Mouse (Mus musculus): ENCODE data around the gene Stk38l. TPM values are rescaled to one million over a fixed set of nuclear protein-coding genes. Genes with fewer than 3 reads are reported as not detected.

The Stk38l gene
- total and polyA plus RNA-seq, 3 experiments = 3.1 to 14.4 (median 13.9) TPM

GRCm38 (mm10) chr6:146776610-146777389, 52.0 kb downstream of the Stk38l start:
- intact Hi-C loops (cut with DNase I) = no loop called here
- no peaks in the 10 kb centered on the region for H3K27me3 ChIP-seq (ENCODE audit: control insufficient read depth, insufficient read depth, low read length)
- H3K4me1 ChIP-seq (ENCODE audit: control insufficient read depth, insufficient read depth, low read length) = peaks cover 6% of the 10 kb centered on the region
- 14% methylated on average over 2 of the region's 2 CpGs for WGBS
- no peaks in the 10 kb centered on the region for H3K79me2 ChIP-seq (replicated peaks; ENCODE audit: control insufficient read depth, insufficient read depth, low read length)
- no peak overlapping the region for H3K9ac ChIP-seq (ENCODE audit: low read depth, low read length)
- DNase-seq = peak; percentile 36 to 60
- H3K36me3 ChIP-seq (ENCODE audit: control insufficient read depth, insufficient read depth, low read length) = peaks cover 16% of the 10 kb centered on the region
- H3K4me3 ChIP-seq = no peak overlapping the region
- TF ChIP-seq EP300 (IDR thresholded peaks at IDR 0.05; ENCODE audit: insufficient read depth, low read depth, low read length) (peak; percentile 79), CTCF (IDR thresholded peaks at IDR 0.05) (no peak)
- peak overlapping the region; percentile 4; the same call in 1 of the 2 replicates for H3K27ac ChIP-seq

- no peak overlapping the region for H3K9ac ChIP-seq (ENCODE audit: low read depth, low read length)
- DNase-seq = no peak
- no peak for TF ChIP-seq CTCF (IDR thresholded peaks at IDR 0.05)
- no peak for TF ChIP-seq EP300 (IDR thresholded peaks at IDR 0.05; ENCODE audit: insufficient read depth, low read depth, low read length)
- no peak for TF ChIP-seq POLR2A (IDR thresholded peaks at IDR 0.05; ENCODE audit: insufficient read depth, low read depth, low read length)
- H3K27me3 ChIP-seq (ENCODE audit: control insufficient read depth, insufficient read depth, low read length) = no peaks in the 10 kb centered on the region
- no peak overlapping the region for H3K4me3 ChIP-seq
- intact Hi-C loops (cut with DNase I) = no loop called here
- no peaks in the 10 kb centered on the region for H3K79me2 ChIP-seq (replicated peaks; ENCODE audit: control insufficient read depth, insufficient read depth, low read length)
- H3K36me3 ChIP-seq (ENCODE audit: control insufficient read depth, insufficient read depth, low read length) = peaks cover 14% of the 10 kb centered on the region
- WGBS = 69% methylated on average over 3 of the region's 3 CpGs
- no peak overlapping the region for H3K27ac ChIP-seq
- H3K4me1 ChIP-seq (ENCODE audit: control insufficient read depth, insufficient read depth, low read length) = peaks cover 6% of the 10 kb centered on the region
These were observed 53.3 kb downstream of the Stk38l start for GRCm38 (mm10) chr6:146778055-146778454.

GRCm38 (mm10) chr6:146781566-146781965, 56.8 kb downstream of the Stk38l start:
- Histone ChIP-seq H3K4me3 (no peak overlapping the region), H3K27ac (no peak overlapping the region), H3K79me2 (replicated peaks; ENCODE audit: control insufficient read depth, insufficient read depth, low read length) (no peaks in the 10 kb centered on the region), H3K36me3 (ENCODE audit: control insufficient read depth, insufficient read depth, low read length) (peaks cover 12% of the 10 kb centered on the region), H3K4me1 (ENCODE audit: control insufficient read depth, insufficient read depth, low read length) (peaks cover 3% of the 10 kb centered on the region), H3K9ac (ENCODE audit: low read depth, low read length) (no peak overlapping the region), H3K27me3 (ENCODE audit: control insufficient read depth, insufficient read depth, low read length) (no peaks in the 10 kb centered on the region)
- TF ChIP-seq POLR2A (IDR thresholded peaks at IDR 0.05; ENCODE audit: insufficient read depth, low read depth, low read length) (no peak), CTCF (IDR thresholded peaks at IDR 0.05) (no peak), EP300 (IDR thresholded peaks at IDR 0.05; ENCODE audit: insufficient read depth, low read depth, low read length) (no peak)
- 85% methylated on average over 3 of the region's 3 CpGs for WGBS
- DNase-seq = no peak
- intact Hi-C loops (cut with DNase I) = no loop called here

GRCm38 (mm10) chr6:146793527-146793926, 68.7 kb downstream of the Stk38l start:
- DNase-seq = peak in 1 of 2 experiments; percentile 10
- no peak overlapping the region for H3K4me3 ChIP-seq
- TF ChIP-seq POLR2A (IDR thresholded peaks at IDR 0.05; ENCODE audit: insufficient read depth, low read depth, low read length) (no peak), CTCF (IDR thresholded peaks at IDR 0.05) (no peak), EP300 (IDR thresholded peaks at IDR 0.05; ENCODE audit: insufficient read depth, low read depth, low read length) (no peak)
- no peak overlapping the region for H3K9ac ChIP-seq (ENCODE audit: low read depth, low read length)
- H3K27ac ChIP-seq = no peak overlapping the region; the same call in 1 of the 2 replicates
- no peaks in the 10 kb centered on the region; the same call in 1 of the 2 replicates for H3K4me1 ChIP-seq (ENCODE audit: control insufficient read depth, insufficient read depth, low read length)
- H3K79me2 ChIP-seq (replicated peaks; ENCODE audit: control insufficient read depth, insufficient read depth, low read length) = no peaks in the 10 kb centered on the region
- H3K36me3 ChIP-seq (ENCODE audit: control insufficient read depth, insufficient read depth, low read length) = no peaks in the 10 kb centered on the region
- no peaks in the 10 kb centered on the region for H3K27me3 ChIP-seq (ENCODE audit: control insufficient read depth, insufficient read depth, low read length)
- intact Hi-C loops (cut with DNase I) = no loop called here
- WGBS = 35% methylated on average over 3 of the region's 3 CpGs

- Histone ChIP-seq H3K4me3 (peak overlapping the region; percentile 61), H3K27ac (peak overlapping the region; percentile 10; the same call in 1 of the 2 replicates), H3K4me1 (ENCODE audit: control insufficient read depth, insufficient read depth, low read length) (no peaks in the 10 kb centered on the region; the same call in 1 of the 2 replicates), H3K27me3 (ENCODE audit: control insufficient read depth, insufficient read depth, low read length) (no peaks in the 10 kb centered on the region), H3K9ac (ENCODE audit: low read depth, low read length) (peak overlapping the region; percentile 58), H3K36me3 (ENCODE audit: control insufficient read depth, insufficient read depth, low read length) (no peaks in the 10 kb centered on the region), H3K79me2 (replicated peaks; ENCODE audit: control insufficient read depth, insufficient read depth, low read length) (no peaks in the 10 kb centered on the region)
- WGBS = 10% methylated on average over 22 of the region's 22 CpGs
- DNase-seq = no peak
- intact Hi-C loops (cut with DNase I) = no loop called here
- TF ChIP-seq CTCF (IDR thresholded peaks at IDR 0.05) = no peak
- no peak for TF ChIP-seq EP300 (IDR thresholded peaks at IDR 0.05; ENCODE audit: insufficient read depth, low read depth, low read length)
- no peak for TF ChIP-seq POLR2A (IDR thresholded peaks at IDR 0.05; ENCODE audit: insufficient read depth, low read depth, low read length)
These were observed 70.5 kb downstream of the Stk38l start for GRCm38 (mm10) chr6:146795166-146795923.

Data from heart, adult 2 months (tissue).